Mouse (Mus musculus) effector memory CD4-positive, alpha-beta T cell, adult 7 months (primary cell): Measurements from ENCODE around the gene Pcbp2. TPM values are rescaled to one million over a fixed set of nuclear protein-coding genes. Genes with fewer than 3 reads are reported as not detected.

Source experiments
- polyA plus RNA-seq: library from polyadenylated mRNA; unstranded; fragments of 100-300 nt; shearing (Covaris generic); gene quantifications from one replicate; pipeline ENCODE4 v1.2.1, GENCODE M21; 2017

The Pcbp2 gene
- polyA plus RNA-seq = 99.4 TPM

GRCm38 (mm10) chr15:102470183-102470604 is at the start of gene Pcbp2:
Pcbp2 (plus strand) TSS chr15:102470539.

DNA sequence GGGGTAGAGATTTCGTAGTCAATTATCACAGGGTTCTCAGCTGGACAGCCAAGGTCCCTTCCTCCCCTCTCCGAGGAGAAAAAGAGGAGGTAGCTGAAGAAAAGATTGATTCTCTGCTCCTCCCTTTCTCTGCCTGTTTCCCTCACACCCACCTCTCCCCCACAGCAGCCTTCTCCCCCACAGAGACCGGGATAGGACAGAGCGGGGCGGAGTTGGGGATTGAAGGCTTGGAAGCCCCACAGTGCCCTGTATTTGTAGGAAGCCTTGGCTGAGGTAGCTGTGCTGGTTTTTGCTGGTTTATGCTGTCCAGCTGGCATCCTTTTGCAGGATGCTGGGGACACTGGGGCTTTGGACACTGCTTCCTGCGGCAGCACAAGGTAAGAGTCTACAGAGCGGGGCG is 25.2 kb upstream of the Pcbp2 start, which contains the start of gene Amhr2:
TSS of gene Amhr2 (plus strand) at position 222 of the 400 bp plus-strand sequence.

GRCm38 (mm10) chr15:102458904-102459317 is 11.4 kb upstream of the Pcbp2 start, which contains the start of gene Prr13:
Prr13 (plus strand) TSS chr15:102459028.

DNA sequence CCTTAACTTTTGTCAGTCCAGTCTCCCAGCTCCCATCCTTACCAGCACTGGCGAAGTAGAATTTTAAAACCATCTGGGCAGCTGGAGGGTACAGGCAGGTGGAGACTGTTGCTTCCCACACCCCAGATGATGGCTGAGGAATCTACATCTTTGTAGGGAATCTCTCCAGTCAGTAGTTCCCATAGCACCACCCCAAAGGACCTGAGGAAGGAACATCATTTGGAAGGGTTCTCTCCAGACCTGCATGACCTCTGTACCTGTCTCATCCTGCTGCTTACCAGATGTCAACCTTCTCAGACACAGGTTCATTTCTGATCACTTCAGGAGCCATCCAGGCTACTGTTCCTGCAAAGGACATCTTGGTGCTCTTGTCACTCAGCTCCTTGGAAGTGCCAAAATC is 33.1 kb downstream of the Pcbp2 start, which contains the start of gene Gm10337:
TSS of gene Gm10337 (plus strand) at position 276 of the 400 bp plus-strand sequence.

GRCm38 (mm10) chr15:102516728-102517404 is 46.5 kb downstream of the Pcbp2 start, which contains the start of gene Map3k12:
Map3k12 (minus strand) TSS chr15:102517064.

GRCm38 (mm10) chr15:102517976-102518858 is 47.9 kb downstream of the Pcbp2 start, which contains the start of gene Tarbp2:
Tarbp2 (plus strand) TSS chr15:102518192.

GRCm38 (mm10) chr15:102524892-102525485 is 54.6 kb downstream of the Pcbp2 start, which contains the start of gene Npff:
Npff (minus strand) TSS chr15:102524942.

Other genes with a start within 250 kb of the Pcbp2 start
- gene Itgb7, start 238.6 kb upstream of the Pcbp2 start, polyA plus RNA-seq = 1,327 TPM
- 18.4 TPM for gene Rarg, start 213.0 kb upstream of the Pcbp2 start, polyA plus RNA-seq
- 0.40 TPM for gene Gm9918, start 200.0 kb upstream of the Pcbp2 start, polyA plus RNA-seq
- 40.0 TPM for gene Mfsd5, start 191.1 kb upstream of the Pcbp2 start, polyA plus RNA-seq
- gene Espl1, start 174.3 kb upstream of the Pcbp2 start, polyA plus RNA-seq = 1.2 TPM
- 421 TPM for gene Pfdn5, start 144.4 kb upstream of the Pcbp2 start, polyA plus RNA-seq
- gene Myg1, start 138.8 kb upstream of the Pcbp2 start, polyA plus RNA-seq = 49.8 TPM
- 42.9 TPM for gene Aaas, start 119.8 kb upstream of the Pcbp2 start, polyA plus RNA-seq
- not detected for gene Sp7, start 103.4 kb upstream of the Pcbp2 start, polyA plus RNA-seq
- 17.0 TPM for gene Sp1, start 64.4 kb upstream of the Pcbp2 start, polyA plus RNA-seq
- not detected for gene Amhr2, start 25.2 kb upstream of the Pcbp2 start, polyA plus RNA-seq
- 682 TPM for gene Prr13, start 11.5 kb upstream of the Pcbp2 start, polyA plus RNA-seq
- gene Gm10337, start 33.2 kb downstream of the Pcbp2 start, polyA plus RNA-seq = not detected
- 6.5 TPM for gene Map3k12, start 46.5 kb downstream of the Pcbp2 start, polyA plus RNA-seq
- gene Tarbp2, start 47.7 kb downstream of the Pcbp2 start, polyA plus RNA-seq = 56.5 TPM
- 1.7 TPM for gene Npff, start 54.4 kb downstream of the Pcbp2 start, polyA plus RNA-seq
- gene Gm28047, start 154.5 kb downstream of the Pcbp2 start, polyA plus RNA-seq = not detected
- 30.2 TPM for gene Atf7, start 154.9 kb downstream of the Pcbp2 start, polyA plus RNA-seq
- 13.8 TPM for gene Atp5g2, start 201.8 kb downstream of the Pcbp2 start, polyA plus RNA-seq